Mouse (Mus musculus): ENCODE data around the gene Serpina6.

GRCm38 (mm10) chr12:103660076-103660475 lies 3.1 kb upstream of the Serpina6 start:
- TF ChIP-seq CTCF (IDR thresholded peaks at IDR 0.05; ENCODE audit: low read depth, low read length), result no peak
- TF ChIP-seq POLR2A (IDR thresholded peaks at IDR 0.05; ENCODE audit: insufficient read depth, low read length), result no peak
- no peak for TF ChIP-seq EP300 (IDR thresholded peaks at IDR 0.05; ENCODE audit: insufficient read depth, low read depth, low read length)
